Mouse (Mus musculus) lung, postnatal 0 days (tissue): ENCODE data around the gene Psme1. TPM values are rescaled to one million over a fixed set of nuclear protein-coding genes. Genes with fewer than 3 reads are reported as not detected.

Experiments used
- ATAC-seq: fragments of 200-750 bp; cut with Nextera tagmentation; 2 replicates; pipeline ENCODE4 v1.8.0; 2017; ENCODE audit warnings: moderate library complexity
- DNase-seq: peaks from one replicate; pipeline ENCODE4 v3.0.0-alpha.2; 2016; ENCODE audit warnings: low spot score
- H3K27ac ChIP-seq: fragments of 300-500 bp; sonication (generic); 2 replicates; pipeline ENCODE4 v1.5.1; 2014; ENCODE audit warnings: antibody characterized with exemption, mild to moderate bottlenecking, low read length, mixed read lengths
- H3K27me3 ChIP-seq: fragments of 300-500 bp; sonication (generic); replicated peaks from 2 replicates; pipeline ENCODE4 v1.6.1; 2014; ENCODE audit warnings: low read length, mixed read lengths; ENCODE audit not compliant: insufficient read depth
- H3K36me3 ChIP-seq: fragments of 300-500 bp; sonication (generic); 2 replicates; pipeline ENCODE4 v1.6.1; 2014; ENCODE audit warnings: low read length, mixed read lengths; ENCODE audit not compliant: insufficient read depth
- H3K4me1 ChIP-seq: fragments of 300-500 bp; sonication (generic); 2 replicates; pipeline ENCODE4 v1.6.1; 2014; ENCODE audit warnings: antibody characterized with exemption, low read depth, low read length, mixed read lengths; ENCODE audit not compliant: insufficient read depth
- H3K4me2 ChIP-seq: fragments of 300-500 bp; sonication (generic); replicated peaks from 2 replicates; pipeline ENCODE4 v1.6.1; 2014; ENCODE audit warnings: low read depth, mild to moderate bottlenecking, low read length, moderate library complexity, mixed read lengths
- H3K4me3 ChIP-seq: fragments of 300-500 bp; sonication (generic); 2 replicates; pipeline ENCODE4 v1.5.1; 2014; ENCODE audit warnings: low read depth, low read length
- H3K9ac ChIP-seq: fragments of 300-500 bp; sonication (generic); replicated peaks from 2 replicates; pipeline ENCODE4 v1.6.1; 2014; ENCODE audit warnings: low read depth, mild to moderate bottlenecking
- H3K9me3 ChIP-seq: fragments of 300-500 bp; sonication (generic); 2 replicates; pipeline ENCODE4 v1.6.1; 2016; ENCODE audit warnings: low read length, mixed read lengths
- CTCF ChIP-seq: IDR thresholded peaks from 2 replicates; pipeline ENCODE4 v1.5.1; 2016; ENCODE audit warnings: antibody characterized with exemption, mild to moderate bottlenecking
- EP300 ChIP-seq: IDR thresholded peaks from 2 replicates; pipeline ENCODE4 v1.6.1; 2016; ENCODE audit warnings: antibody characterized with exemption, mild to moderate bottlenecking, control low read depth
- WGBS: fragments of 180-500 bp; shearing (Covaris S2); extraction: QIAGEN DNeasy Blood & Tissue Kit; methylation state at CpG from one replicate; pipeline ENCODE4 v1.1.7; 2014; 5-methylcytosine and 5-hydroxymethylcytosine counted together
- polyA plus RNA-seq: library from polyadenylated mRNA; unstranded; fragments of >200 nt; fragmentation: Nextera tagmentation; extraction: Ambion mirVana; gene quantifications from 2 replicates; pipeline ENCODE4 v1.2.1, GENCODE M21; 2015

Gene Psme1
- polyA plus RNA-seq, 1 experiment from 2014 or later = 219 TPM

DNA sequence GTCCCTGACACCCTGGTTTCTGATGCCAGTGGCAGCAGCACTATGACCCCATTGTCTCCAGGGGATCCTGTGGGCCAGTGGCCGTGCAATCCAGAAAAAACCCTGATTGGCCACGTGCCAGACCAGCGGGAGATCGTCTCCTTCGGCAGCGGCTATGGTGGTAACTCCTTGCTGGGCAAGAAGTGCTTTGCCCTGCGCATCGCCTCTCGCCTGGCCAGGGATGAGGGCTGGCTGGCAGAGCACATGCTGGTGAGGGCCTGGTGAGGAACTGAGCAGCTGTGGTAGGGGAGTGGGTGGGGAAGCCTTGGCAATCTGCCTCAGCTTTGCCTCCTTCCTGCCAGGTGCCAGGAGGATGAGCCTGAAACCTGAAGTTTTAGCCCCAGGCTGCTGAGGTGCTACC is 33.6 kb upstream of the Psme1 start:
- Histone ChIP-seq H3K27ac (no peak overlapping the region), H3K36me3 (peaks cover 30% of the 10 kb centered on the region; the same call in 1 of the 2 replicates), H3K4me2 (no peak overlapping the region), H3K9ac (no peak overlapping the region), H3K4me3 (no peak overlapping the region), H3K4me1 (peaks cover 8% of the 10 kb centered on the region; the same call in 1 of the 2 replicates), H3K27me3 (no peaks in the 10 kb centered on the region), H3K9me3 (no peaks in the 10 kb centered on the region)
- no peak for TF ChIP-seq CTCF
- TF ChIP-seq EP300 = no peak
- WGBS = 70% methylated on average over 9 of the region's 9 CpGs
- DNase-seq = no peak
- no peak for ATAC-seq

DNA sequence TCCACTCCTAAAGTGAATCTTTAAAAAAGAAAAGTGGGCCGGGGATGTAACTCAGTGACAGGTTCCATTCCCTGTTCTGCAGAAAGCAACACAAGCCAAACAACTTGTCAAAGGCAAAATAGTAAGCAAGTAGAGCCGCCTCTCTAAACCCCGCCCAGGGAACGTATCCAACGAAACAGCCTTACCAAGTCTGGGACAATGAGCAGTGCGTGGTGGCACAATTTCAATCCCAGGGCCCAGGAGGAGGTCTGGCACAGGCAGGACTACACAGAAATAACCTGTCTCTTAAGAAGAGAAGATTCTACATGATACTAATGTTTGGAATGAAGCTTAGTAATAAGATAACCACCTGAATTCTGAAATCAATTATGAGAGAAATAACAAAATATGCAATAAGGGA is 27.7 kb upstream of the Psme1 start:
- Histone ChIP-seq H3K36me3 (peaks cover 27% of the 10 kb centered on the region; the same call in 1 of the 2 replicates), H3K9ac (no peak overlapping the region), H3K9me3 (no peaks in the 10 kb centered on the region), H3K27ac (no peak overlapping the region), H3K4me3 (no peak overlapping the region), H3K4me1 (no peaks in the 10 kb centered on the region), H3K4me2 (no peak overlapping the region), H3K27me3 (no peaks in the 10 kb centered on the region)
- DNase-seq (no peak), ATAC-seq (no peak)
- TF ChIP-seq EP300 (no peak), CTCF (no peak)
- WGBS = 84% methylated on average over 6 of the region's 6 CpGs

DNA sequence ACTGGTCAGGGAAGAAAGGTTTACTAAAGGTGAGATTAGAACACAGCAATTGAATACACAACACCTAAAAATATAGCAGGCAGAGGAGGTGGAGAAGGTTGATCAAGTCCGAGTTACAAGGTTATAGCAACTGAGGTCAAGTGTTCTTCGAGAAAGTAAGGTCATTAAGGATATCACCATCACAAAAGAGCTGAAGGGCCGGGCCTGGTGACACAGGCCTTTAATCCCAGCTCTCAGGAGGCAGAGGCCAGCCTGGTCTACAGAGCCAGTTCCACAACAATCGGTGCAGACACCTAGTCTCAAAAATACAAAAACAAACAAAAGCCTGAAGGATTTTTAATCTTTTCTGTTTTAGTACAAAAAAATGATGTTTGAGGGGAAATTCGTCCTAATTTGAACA is 26.6 kb upstream of the Psme1 start:
- Histone ChIP-seq H3K4me3 (no peak overlapping the region), H3K27me3 (no peaks in the 10 kb centered on the region), H3K4me2 (no peak overlapping the region), H3K36me3 (peaks cover 23% of the 10 kb centered on the region; the same call in 1 of the 2 replicates), H3K4me1 (no peaks in the 10 kb centered on the region), H3K9me3 (no peaks in the 10 kb centered on the region), H3K27ac (no peak overlapping the region), H3K9ac (no peak overlapping the region)
- no peak for ATAC-seq
- WGBS = 63% methylated on average over 5 of the region's 5 CpGs
- no peak for TF ChIP-seq EP300
- no peak for TF ChIP-seq CTCF
- DNase-seq = no peak

DNA sequence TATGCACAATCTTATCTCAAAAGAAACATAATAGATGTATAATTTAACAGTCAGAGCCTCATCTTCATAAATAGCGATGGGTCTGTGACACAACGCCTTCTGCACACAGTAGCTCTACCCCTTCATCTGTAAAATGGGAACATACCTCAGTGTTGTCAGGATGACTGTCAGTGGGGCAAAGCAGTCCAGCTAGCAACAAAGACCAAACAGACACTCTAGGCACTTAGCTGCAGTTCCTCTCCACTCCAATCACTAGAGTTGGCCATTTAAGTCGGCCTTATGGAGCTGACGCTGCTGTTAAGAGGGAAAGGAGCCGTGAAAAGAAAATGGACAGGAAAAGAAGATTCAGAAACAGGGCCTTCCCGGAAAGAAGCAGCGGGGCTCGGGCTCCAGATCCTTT is 26.1 kb upstream of the Psme1 start:
- no peak for TF ChIP-seq EP300
- DNase-seq (no peak), ATAC-seq (no peak)
- no peak overlapping the region for H3K27ac ChIP-seq
- H3K27me3 ChIP-seq = no peaks in the 10 kb centered on the region
- no peaks in the 10 kb centered on the region for H3K9me3 ChIP-seq
- no peak overlapping the region for H3K4me2 ChIP-seq
- H3K4me1 ChIP-seq = no peaks in the 10 kb centered on the region
- H3K4me3 ChIP-seq = no peak overlapping the region
- H3K36me3 ChIP-seq = peaks cover 23% of the 10 kb centered on the region; the same call in 1 of the 2 replicates
- WGBS = 87% methylated on average over 8 of the region's 8 CpGs
- H3K9ac ChIP-seq = no peak overlapping the region

DNA sequence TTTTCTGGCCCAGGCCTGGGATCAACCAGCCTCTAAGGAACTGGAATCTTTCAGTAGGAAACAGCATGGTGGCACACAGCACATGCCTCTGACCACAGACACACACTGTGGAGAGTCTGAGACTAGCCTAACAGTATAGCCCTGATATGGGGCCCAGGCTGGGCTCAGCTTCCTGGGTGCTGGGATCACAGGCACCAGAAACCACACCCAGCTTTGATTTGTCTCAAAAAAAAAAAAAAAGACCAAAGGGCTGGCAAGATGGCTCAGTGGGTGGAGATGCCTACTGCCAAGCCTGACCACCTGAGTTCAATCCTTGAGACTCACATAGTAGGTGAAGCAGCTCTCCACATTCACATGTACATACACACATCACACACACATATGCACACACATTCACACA is 23.3 kb upstream of the Psme1 start:
- TF ChIP-seq EP300 = no peak
- no peak for TF ChIP-seq CTCF
- Histone ChIP-seq H3K4me2 (no peak overlapping the region), H3K27ac (no peak overlapping the region), H3K9ac (no peak overlapping the region), H3K36me3 (0 out of 2 replicates have a peak, but pooled peaks cover 3% of the 10 kb centered on the region), H3K27me3 (no peaks in the 10 kb centered on the region), H3K4me1 (no peaks in the 10 kb centered on the region), H3K9me3 (no peaks in the 10 kb centered on the region), H3K4me3 (no peak overlapping the region)
- ATAC-seq = no peak
- no peak for DNase-seq

DNA sequence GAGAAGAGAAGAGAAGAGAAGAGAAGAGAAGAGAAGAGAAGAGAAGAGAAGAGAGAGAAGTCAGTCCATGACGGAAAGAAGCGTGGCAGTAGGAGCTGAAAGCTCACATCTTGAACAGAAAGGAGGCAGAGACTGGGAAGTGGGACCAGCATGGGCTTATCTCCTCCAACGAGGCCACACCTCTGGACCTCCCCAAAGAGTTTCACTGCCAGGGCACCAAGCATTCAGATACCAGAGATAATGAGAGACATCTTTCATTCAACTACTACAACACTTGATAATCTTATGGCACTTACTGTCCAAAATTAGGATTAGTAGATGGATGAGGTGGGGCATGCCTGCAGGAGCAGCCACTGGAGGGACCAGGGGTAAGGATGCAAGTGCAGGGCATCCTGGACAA is 22.1 kb upstream of the Psme1 start:
- Histone ChIP-seq H3K4me3 (no peak overlapping the region), H3K36me3 (no peaks in the 10 kb centered on the region), H3K4me1 (no peaks in the 10 kb centered on the region), H3K4me2 (no peak overlapping the region), H3K9me3 (no peaks in the 10 kb centered on the region), H3K27me3 (no peaks in the 10 kb centered on the region), H3K9ac (no peak overlapping the region), H3K27ac (no peak overlapping the region)
- ATAC-seq = no peak
- TF ChIP-seq EP300 = no peak
- 67% methylated on average over 3 of the region's 3 CpGs for WGBS
- DNase-seq = no peak

DNA sequence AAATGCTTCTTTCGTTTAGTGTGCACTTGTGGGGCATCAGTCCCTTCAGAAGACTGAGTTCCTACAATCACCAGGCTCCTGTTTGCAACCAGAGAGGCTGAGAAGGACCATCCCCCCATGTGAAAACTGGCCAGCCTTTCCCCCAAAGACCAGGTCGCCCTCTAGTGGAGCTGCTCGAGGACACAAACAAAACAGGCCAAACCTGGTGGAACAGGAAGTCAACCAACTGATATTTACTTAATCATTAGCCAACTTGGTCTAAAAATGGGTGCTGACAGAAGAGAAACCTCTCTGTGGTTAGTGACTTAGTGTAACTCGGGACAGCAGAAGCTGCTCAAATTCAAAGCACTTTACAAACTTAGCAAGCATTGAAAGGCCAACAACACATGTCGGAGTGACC is 20.9 kb upstream of the Psme1 start:
- Histone ChIP-seq H3K9ac (no peak overlapping the region), H3K9me3 (no peaks in the 10 kb centered on the region), H3K27me3 (no peaks in the 10 kb centered on the region), H3K4me1 (peaks cover 7% of the 10 kb centered on the region; the same call in 1 of the 2 replicates), H3K4me2 (no peak overlapping the region), H3K36me3 (no peaks in the 10 kb centered on the region), H3K4me3 (no peak overlapping the region), H3K27ac (peak overlapping the region; percentile 58)
- TF ChIP-seq CTCF = peak; percentile 96
- TF ChIP-seq EP300 = peak; percentile 55
- peak; percentile 95 for DNase-seq
- 20% methylated on average over 5 of the region's 5 CpGs for WGBS
- no peak for ATAC-seq
